Mouse (Mus musculus) cerebellum, adult 11-12 months (tissue): ENCODE measurements around the gene B230104I21Rik.

Source experiments
- DNase-seq: peaks from one replicate; pipeline ENCODE4 v3.0.0; 2022

B230104I21Rik gene

GRCm38 (mm10) chr4:154396652-154397301, 60.9 kb downstream of the B230104I21Rik start:
- no peak for DNase-seq
